Mouse (Mus musculus) heart, adult 2 months (tissue): ENCODE measurements around the gene Nxf1. TPM values are rescaled to one million over a fixed set of nuclear protein-coding genes. Genes with fewer than 3 reads are reported as not detected.

Experiments
- DNase-seq, 2 experiments: peaks; one replicate each; pipeline ENCODE4 v3.0.0; 2021
- H3K27ac ChIP-seq: fragments of 200-600 bp; 2 replicates; pipeline ENCODE4 v1.8.1; 2022
- H3K27me3 ChIP-seq: fragments of 200-500 bp; 2 replicates; pipeline ENCODE4 v1.6.1; 2012; ENCODE audit warnings: mild to moderate bottlenecking, low read length, inconsistent platforms, mixed read lengths; ENCODE audit not compliant: control insufficient read depth, insufficient read depth
- H3K36me3 ChIP-seq: fragments of 200-500 bp; 2 replicates; pipeline ENCODE4 v1.6.1; 2012; ENCODE audit warnings: low read length, inconsistent platforms; ENCODE audit not compliant: control insufficient read depth, insufficient read depth
- H3K4me1 ChIP-seq: fragments of 200-500 bp; 2 replicates; pipeline ENCODE4 v1.6.1; 2011; ENCODE audit warnings: low read length; ENCODE audit not compliant: control insufficient read depth, insufficient read depth
- H3K4me3 ChIP-seq: fragments of 200-600 bp; 2 replicates; pipeline ENCODE4 v1.8.1; 2022
- H3K79me2 ChIP-seq: fragments of 200-500 bp; replicated peaks from 2 replicates; pipeline ENCODE4 v1.6.1; 2012; ENCODE audit warnings: mild to moderate bottlenecking, inconsistent platforms, low read length, moderate library complexity, mixed read lengths; ENCODE audit not compliant: control insufficient read depth, insufficient read depth
- H3K9ac ChIP-seq: fragments of 200-500 bp; 2 replicates; pipeline ENCODE4 v1.6.1; 2012; ENCODE audit warnings: low read depth, mild to moderate bottlenecking, control low read depth, inconsistent platforms, low read length, mixed read lengths
- CTCF ChIP-seq: fragments of 200-600 bp; IDR thresholded peaks from 2 replicates; pipeline ENCODE4 v1.8.1; 2022; ENCODE audit warnings: antibody characterized with exemption, mild to moderate bottlenecking, moderate library complexity
- EP300 ChIP-seq: fragments of 200-500 bp; IDR thresholded peaks from 2 replicates; pipeline ENCODE4 v1.6.1; 2011; ENCODE audit warnings: low read depth, low read length, control low read depth; ENCODE audit not compliant: insufficient read depth
- POLR2A ChIP-seq: fragments of 200-500 bp; IDR thresholded peaks from 2 replicates; pipeline ENCODE4 v1.6.1; 2011; ENCODE audit warnings: mild to moderate bottlenecking, low read depth, low read length, control low read depth; ENCODE audit not compliant: insufficient read depth
- WGBS: fragments of 180-500 bp; shearing (Covaris S2); methylation state at CpG from one replicate; pipeline ENCODE4 v1.1.7; 2018; 5-methylcytosine and 5-hydroxymethylcytosine counted together
- intact Hi-C: fragments of 180-260 bp; cut with DNase I; formaldehyde crosslinking; loops from one replicate; pipeline ENCODE4 v1.15.1; 2025
- polyA plus RNA-seq: library from polyadenylated mRNA; depleted of rRNA; stranded (reverse); fragments of >200 nt; gene quantifications from 2 replicates; pipeline ENCODE4 v1.2.3, GENCODE M21; 2012
- total RNA-seq, 2 experiments: library from RNA; stranded (reverse); gene quantifications; 2 replicates each; pipeline ENCODE4 v1.2.3; 2021

Nxf1 gene
- total and polyA plus RNA-seq, 3 experiments = 35.5 to 66.5 (median 41.8) TPM

DNA sequence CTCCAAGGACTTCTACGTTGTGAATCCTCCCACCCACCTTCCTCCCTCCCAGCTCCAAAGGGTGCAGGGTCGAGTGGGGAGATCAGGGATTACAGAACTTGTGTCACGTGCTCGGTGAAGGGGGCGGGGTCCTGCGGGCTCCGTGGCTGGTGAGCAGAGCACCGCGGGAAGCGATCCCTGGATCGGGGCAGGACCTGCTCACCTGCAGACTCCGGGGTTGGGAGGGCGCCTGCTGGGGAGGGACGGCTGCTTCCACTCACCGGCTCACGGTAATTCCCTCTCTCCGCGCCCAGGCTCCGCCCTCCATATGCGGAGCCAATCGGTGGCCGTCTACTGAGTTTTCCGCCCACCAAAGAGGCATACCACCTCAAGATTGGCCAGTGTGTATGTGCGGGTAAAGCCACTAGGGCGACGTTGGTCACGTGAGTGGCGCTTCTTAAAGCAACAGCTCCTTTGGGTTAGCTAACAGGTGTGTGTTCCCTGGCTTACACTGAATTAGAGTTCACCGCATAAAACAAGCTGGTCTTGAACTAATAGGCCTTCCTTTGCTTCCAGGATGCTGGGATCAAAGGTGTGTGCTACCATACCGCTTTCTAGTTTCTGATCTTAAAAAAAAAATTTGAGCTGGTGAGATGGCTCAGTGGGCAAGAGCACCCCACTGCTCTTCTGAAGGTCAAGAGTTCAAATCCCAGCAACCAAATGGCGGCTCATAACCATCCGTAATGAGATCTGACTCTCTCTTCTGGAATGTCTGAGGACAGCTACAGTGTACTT, 29.3 kb downstream of the Nxf1 start, which contains the start of gene Taf6l:
TSS of gene Taf6l (minus strand) at position 410 of the 774 bp plus-strand sequence.
- Histone ChIP-seq H3K79me2 (no peaks in the 10 kb centered on the region), H3K4me3 (peak within 1 kb of the TSS; percentile 84), H3K9ac (peak within 1 kb of the TSS; percentile 84), H3K4me1 (no peaks in the 10 kb centered on the region), H3K27ac (peak within 1 kb of the TSS; percentile 67), H3K27me3 (no peaks in the 10 kb centered on the region), H3K36me3 (no peaks in the 10 kb centered on the region)
- peak; percentile 89 to 95 for DNase-seq
- under 1% methylated on average over 32 of the region's 32 CpGs for WGBS
- TF ChIP-seq POLR2A (no peak), CTCF (peak; percentile 68), EP300 (0 out of 2 replicates have a peak, but pooled peaks have one; percentile 60)
- intact Hi-C loops = no loop called here

DNA sequence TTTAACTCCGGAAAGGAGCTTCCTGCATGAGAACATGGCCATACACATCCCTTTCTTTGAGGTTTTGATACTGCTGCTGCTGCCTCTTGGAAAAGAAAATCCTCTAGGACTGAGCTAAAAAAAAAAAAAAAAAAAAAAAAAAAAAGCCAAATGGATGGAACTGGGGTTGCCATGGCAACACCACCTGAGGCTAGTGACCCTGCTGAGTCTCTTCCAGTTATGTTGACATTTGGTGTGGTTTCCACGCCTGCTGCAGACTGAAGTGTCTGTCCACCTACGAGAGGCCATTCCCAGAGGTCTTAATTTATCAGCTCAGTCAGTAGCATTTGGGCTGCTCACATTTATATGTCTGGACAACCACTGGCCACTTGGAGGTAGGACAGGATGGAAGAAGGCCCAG, 31.6 kb downstream of the Nxf1 start:
- Histone ChIP-seq H3K9ac (no peak overlapping the region), H3K27ac (no peak overlapping the region), H3K4me3 (no peak overlapping the region), H3K79me2 (no peaks in the 10 kb centered on the region), H3K36me3 (no peaks in the 10 kb centered on the region), H3K27me3 (no peaks in the 10 kb centered on the region), H3K4me1 (no peaks in the 10 kb centered on the region)
- TF ChIP-seq CTCF (no peak), POLR2A (no peak), EP300 (no peak)
- intact Hi-C loops = no loop called here
- no peak for DNase-seq
- WGBS = 51% methylated on average over 3 of the region's 3 CpGs

DNA sequence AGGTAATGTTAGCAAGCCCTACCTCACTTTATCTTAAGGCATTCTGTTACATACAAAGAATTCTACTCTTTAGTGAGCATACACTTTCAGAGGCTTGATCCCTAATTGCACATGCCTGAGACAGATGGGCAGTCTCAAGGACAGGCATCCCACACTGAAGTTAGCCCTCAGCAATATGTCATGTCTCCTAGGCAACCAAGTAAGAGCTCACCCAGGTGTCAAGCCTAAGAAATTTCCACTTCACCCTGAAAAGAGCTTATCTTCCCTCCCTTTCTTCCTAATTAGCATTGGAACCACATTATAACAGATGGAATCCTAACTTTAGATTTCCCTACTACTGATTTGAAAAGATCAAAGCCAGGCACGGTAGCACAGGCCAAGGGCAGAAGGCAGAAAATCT, 32.3 kb downstream of the Nxf1 start:
- Histone ChIP-seq H3K4me1 (no peaks in the 10 kb centered on the region), H3K79me2 (no peaks in the 10 kb centered on the region), H3K27me3 (no peaks in the 10 kb centered on the region), H3K9ac (no peak overlapping the region), H3K4me3 (no peak overlapping the region), H3K27ac (no peak overlapping the region), H3K36me3 (no peaks in the 10 kb centered on the region)
- intact Hi-C loops = no loop called here
- TF ChIP-seq POLR2A = no peak
- TF ChIP-seq EP300 = no peak
- TF ChIP-seq CTCF = no peak
- 47% methylated on average over 1 of the region's 1 CpGs for WGBS
- no peak for DNase-seq

DNA sequence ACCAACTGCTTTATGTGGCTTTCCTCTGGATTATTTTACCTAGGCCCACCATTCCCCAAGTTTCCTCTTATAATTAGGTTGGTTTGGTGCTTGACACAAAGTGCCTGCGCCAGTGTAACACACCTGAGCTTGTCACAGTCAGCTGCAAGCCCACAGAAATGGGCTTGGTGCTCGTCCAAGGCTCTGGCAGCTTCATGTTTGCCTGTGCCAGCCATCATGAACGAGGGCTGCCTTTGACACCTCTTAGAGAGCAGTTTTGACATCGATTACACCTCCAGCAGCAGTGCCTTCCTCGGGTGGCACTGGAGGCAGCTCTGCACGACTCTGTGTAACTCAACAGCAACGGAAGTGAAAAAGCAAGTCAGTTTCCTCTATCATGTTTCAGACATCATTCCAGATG, 33.3 kb downstream of the Nxf1 start:
- 75% methylated on average over 7 of the region's 7 CpGs for WGBS
- TF ChIP-seq POLR2A = no peak
- no peak for TF ChIP-seq EP300
- TF ChIP-seq CTCF = no peak

DNA sequence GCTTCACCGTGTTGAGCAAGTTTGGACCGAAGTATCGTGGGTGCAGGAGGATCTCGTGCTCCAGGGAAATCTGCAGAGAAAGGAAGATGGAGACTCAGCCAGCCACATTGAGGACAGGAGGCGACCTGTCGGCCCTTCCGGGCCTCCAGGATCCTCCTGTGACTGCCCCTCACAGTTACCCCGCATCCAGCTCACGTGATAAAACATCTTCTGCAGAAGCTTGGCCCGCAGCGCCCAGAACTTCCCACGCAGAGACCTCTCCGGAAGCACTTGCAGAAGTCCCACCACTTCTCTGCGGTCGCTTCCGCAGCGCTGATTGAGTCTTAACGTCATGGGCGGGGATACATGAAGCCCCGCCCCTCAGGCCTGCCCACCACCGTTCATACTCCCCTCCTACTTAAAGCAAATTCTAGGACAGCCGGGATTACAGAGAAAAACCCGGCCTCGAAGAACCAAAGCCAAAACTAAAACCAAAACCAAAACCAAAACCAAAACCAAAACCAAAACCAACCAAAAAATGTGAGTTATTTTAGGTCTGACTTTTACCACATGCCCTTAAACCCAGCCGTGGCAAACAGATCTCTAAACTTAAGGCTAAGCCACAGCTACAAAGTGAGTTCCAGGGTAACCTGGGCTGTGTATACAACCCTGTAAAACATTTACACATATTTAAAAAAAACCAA, 41.5 kb downstream of the Nxf1 start, which contains the start of gene Polr2g:
TSS of gene Polr2g (minus strand) at position 314 of the 683 bp plus-strand sequence.
- H3K4me3 ChIP-seq = peak within 1 kb of the TSS; percentile 83
- intact Hi-C loops = loop anchor here (2.0 kb wide), 2 partner anchors 24 to 72 kb away; partner anchors contain the start of genes Tmem179b and Ubxn1
- WGBS = 1% methylated on average over 25 of the region's 25 CpGs
- no peaks in the 10 kb centered on the region for H3K79me2 ChIP-seq
- TF ChIP-seq EP300 = 0 out of 2 replicates have a peak, but pooled peaks have one; percentile 59
- peak; percentile 92 for TF ChIP-seq POLR2A
- no peak for TF ChIP-seq CTCF
- H3K27me3 ChIP-seq = no peaks in the 10 kb centered on the region
- no peaks in the 10 kb centered on the region; the same call in none of the 2 replicates for H3K4me1 ChIP-seq
- H3K27ac ChIP-seq = peak within 1 kb of the TSS; percentile 81
- H3K36me3 ChIP-seq = peaks cover 3% of the 10 kb centered on the region; the same call in 1 of the 2 replicates
- H3K9ac ChIP-seq = peak within 1 kb of the TSS; percentile 80
- peak; percentile 90 to 93 for DNase-seq

More for the DNA sequence above, 33.3 kb downstream of the Nxf1 start:
- Histone ChIP-seq H3K9ac (no peak overlapping the region), H3K27ac (no peak overlapping the region), H3K4me3 (no peak overlapping the region), H3K4me1 (no peaks in the 10 kb centered on the region), H3K79me2 (no peaks in the 10 kb centered on the region), H3K27me3 (no peaks in the 10 kb centered on the region), H3K36me3 (no peaks in the 10 kb centered on the region)
- no peak for DNase-seq
- intact Hi-C loops = no loop called here

DNA sequence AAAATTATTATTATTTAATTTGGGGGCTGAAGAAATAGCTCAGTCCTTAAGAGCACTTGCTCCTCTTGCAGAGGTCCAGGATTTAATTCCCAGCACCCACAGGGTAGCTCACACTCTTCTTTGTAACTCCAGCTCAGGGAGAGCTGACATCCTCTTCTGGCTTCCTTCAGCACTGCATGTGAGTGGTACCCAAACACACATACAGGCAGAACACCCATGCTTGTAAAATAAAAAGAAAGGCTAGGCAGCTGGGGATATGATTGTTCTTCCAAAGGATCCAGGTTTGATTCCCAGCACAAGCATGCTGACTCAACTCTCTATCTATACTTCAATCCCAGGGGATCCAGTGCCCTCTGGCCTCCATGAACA, 42.1 kb downstream of the Nxf1 start:
- intact Hi-C loops = loop anchor here (2.0 kb wide), 2 partner anchors 24 to 72 kb away; partner anchors contain the start of genes Tmem179b and Ubxn1
- peak overlapping the region; percentile 81 for H3K27ac ChIP-seq
- H3K4me3 ChIP-seq = peak overlapping the region; percentile 83; the same call in 1 of the 2 replicates

More for the DNA sequence above, 42.1 kb downstream of the Nxf1 start:
- no peak for DNase-seq
- Histone ChIP-seq H3K4me1 (no peaks in the 10 kb centered on the region; the same call in none of the 2 replicates), H3K79me2 (0 out of 2 replicates have a peak, but pooled peaks cover under 1% of the 10 kb centered on the region), H3K27me3 (no peaks in the 10 kb centered on the region), H3K36me3 (peaks cover 3% of the 10 kb centered on the region; the same call in 1 of the 2 replicates), H3K9ac (no peak overlapping the region)
- TF ChIP-seq CTCF (peak; percentile 11; the same call in 1 of the 2 replicates), POLR2A (no peak)
